ENCODE assay signal across 15 mouse cellular contexts in genomic region chr3:55963032-55963431, GRCm38 (mm10).
DNase-seq lines count a peak whose midpoint lies in the region; ATAC-seq lines count a peak whose summit lies in the region.
"Had no signal": no experiment of that assay in that cellular context is flagged by ENCODE, and none has a peak within 500 bp of the region (broad histone marks: within the 10 kb centered on the region; RNA-seq: fewer than 3 reads in every experiment).

No protein-coding gene starts in this region.

- no peak overlapping the region for H3K9ac ChIP-seq in hindbrain, embryonic 12.5 days
- H3K9ac ChIP-seq in midbrain, embryonic 13.5 days (replicated peaks), result no peak overlapping the region
- H3K9ac ChIP-seq: embryonic facial prominence, embryonic 15.5 days; forebrain, postnatal 0 days; kidney, embryonic 15.5 days; liver, postnatal 0 days had no signal

- no peak for DNase-seq in cerebellum, postnatal 4 days (ENCODE audit: low spot score in 2 of 2)
- DNase-seq in cerebellum, adult 8-10 months, result peak; percentile 24
- DNase-seq in embryo, embryonic 9.5 days (ENCODE audit: extremely low spot score), result no peak
- no peak for DNase-seq in layer of hippocampus, adult 9-10 months (ENCODE audit: low spot score)
- no peak for DNase-seq in thymus, postnatal 14 days
- DNase-seq: forebrain, postnatal 0 days; gastrocnemius, adult 2 months; liver, postnatal 0 days had no signal

- WGBS in hindbrain, embryonic 12.5 days, result 82% methylated on average over 8 of the region's 8 CpGs
- WGBS in midbrain, embryonic 13.5 days, result 47% methylated on average over 8 of the region's 8 CpGs

- H3K4me1 ChIP-seq in hindbrain, embryonic 12.5 days, result 0 out of 2 replicates have a peak, but pooled peaks cover 6% of the 10 kb centered on the region
- H3K4me1 ChIP-seq in midbrain, embryonic 13.5 days (replicated peaks), result peaks cover 21% of the 10 kb centered on the region; the same call in 1 of the 2 replicates
- H3K4me1 ChIP-seq: embryonic facial prominence, embryonic 15.5 days; kidney, embryonic 15.5 days had no signal

- no peaks in the 10 kb centered on the region for H3K9me3 ChIP-seq in hindbrain, embryonic 12.5 days (replicated peaks)
- H3K9me3 ChIP-seq in midbrain, embryonic 13.5 days, result no peaks in the 10 kb centered on the region
- H3K9me3 ChIP-seq: embryonic facial prominence, embryonic 15.5 days; kidney, embryonic 15.5 days had no signal

- no peaks in the 10 kb centered on the region for H3K27me3 ChIP-seq in hindbrain, embryonic 12.5 days
- H3K27me3 ChIP-seq in midbrain, embryonic 13.5 days, result no peaks in the 10 kb centered on the region
- H3K27me3 ChIP-seq: CH12.LX; embryonic facial prominence, embryonic 15.5 days; kidney, embryonic 15.5 days had no signal

- H3K4me3 ChIP-seq in hindbrain, embryonic 12.5 days, result no peak overlapping the region
- no peak overlapping the region for H3K4me3 ChIP-seq in midbrain, embryonic 13.5 days (replicated peaks)
- H3K4me3 ChIP-seq: embryonic facial prominence, embryonic 15.5 days; gastrocnemius, adult 2 months; kidney, embryonic 15.5 days had no signal

- peak; percentile 78 for ATAC-seq in cerebellum, adult (ENCODE audit: insufficient number of reproducible peaks, low FRiP score, low TSS enrichment)
- ATAC-seq in hindbrain, embryonic 12.5 days (ENCODE audit: low FRiP score), result peak; percentile 41; the same call in 1 of the 2 replicates
- peak; percentile 80 for ATAC-seq in midbrain, embryonic 13.5 days
- ATAC-seq: forebrain, postnatal 0 days; inflammation-experienced regulatory T-cells, adult 6 months; liver, postnatal 0 days had no signal

- H3K36me3 ChIP-seq in hindbrain, embryonic 12.5 days, result peaks cover 6% of the 10 kb centered on the region
- H3K36me3 ChIP-seq in midbrain, embryonic 13.5 days, result peaks cover 23% of the 10 kb centered on the region

- H3K4me2 ChIP-seq in hindbrain, embryonic 12.5 days (replicated peaks), result no peak overlapping the region
- H3K4me2 ChIP-seq in midbrain, embryonic 13.5 days (replicated peaks), result 0 out of 2 replicates have a peak overlapping the region, but pooled peaks have one; percentile 19
- H3K4me2 ChIP-seq: embryonic facial prominence, embryonic 15.5 days; kidney, embryonic 15.5 days had no signal

- no peak overlapping the region for H3K27ac ChIP-seq in hindbrain, embryonic 12.5 days
- H3K27ac ChIP-seq in midbrain, embryonic 13.5 days, result peak overlapping the region; percentile 48; the same call in 1 of the 2 replicates
- H3K27ac ChIP-seq: embryonic facial prominence, embryonic 15.5 days; gastrocnemius, adult 2 months; kidney, embryonic 15.5 days had no signal
